In the genomic region with DNA sequence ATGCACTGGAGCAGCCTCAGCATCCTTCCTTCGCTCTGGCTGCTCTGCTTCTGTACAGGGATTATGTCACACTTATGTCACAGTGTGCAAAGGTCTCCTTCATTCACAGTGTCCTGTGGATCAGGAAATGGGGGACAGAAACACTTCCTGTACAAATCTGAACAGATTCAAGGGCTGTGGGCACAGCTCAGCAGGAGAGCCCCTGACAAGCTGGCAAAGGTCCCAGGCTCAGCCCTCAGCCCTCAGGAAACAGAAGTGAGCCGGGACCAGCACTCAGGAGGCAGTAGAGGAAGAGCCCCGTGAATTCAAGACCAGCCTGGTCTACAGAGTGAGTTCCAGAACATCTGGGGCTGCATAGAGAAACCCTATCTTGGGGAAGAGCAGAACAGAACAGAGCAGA, we compare ENCODE assay signal across 8 mouse cellular contexts. TPM values are rescaled to one million over a fixed set of nuclear protein-coding genes. Genes with fewer than 3 reads are reported as not detected.
DNase-seq lines count a peak whose midpoint lies in the region; ATAC-seq and TF ChIP-seq lines count a peak whose summit lies in the region.

No protein-coding gene starts in this region.

- DNase-seq in heart, adult 8-10 months (ENCODE audit: low spot score): no peak
- DNase-seq in testis, postnatal 10 days (ENCODE audit: low spot score): no peak
- DNase-seq in neural tube, embryonic 10.5 days (ENCODE audit: extremely low spot score, low spot score): no peak
- no peak for DNase-seq in ovary, adult 18-20 months (ENCODE audit: low spot score)
- DNase-seq in thymus, postnatal 25 days: no peak

- H3K9me3 ChIP-seq in heart, embryonic 12.5 days (replicated peaks): no peaks in the 10 kb centered on the region
- H3K9me3 ChIP-seq in kidney, embryonic 15.5 days (replicated peaks): no peaks in the 10 kb centered on the region

- no peak overlapping the region for H3K9ac ChIP-seq in heart, embryonic 12.5 days
- H3K9ac ChIP-seq in kidney, embryonic 15.5 days: no peak overlapping the region

- ATAC-seq in heart, embryonic 12.5 days (ENCODE audit: insufficient number of reproducible peaks, low FRiP score): peak; percentile 74
- peak; percentile 52; the same call in 1 of the 2 replicates for ATAC-seq in kidney, embryonic 15.5 days (replicated peaks; ENCODE audit: low FRiP score)

- H3K36me3 ChIP-seq in heart, embryonic 12.5 days: no peaks in the 10 kb centered on the region
- no peaks in the 10 kb centered on the region for H3K36me3 ChIP-seq in testis, adult 2 months (ENCODE audit: control insufficient read depth, insufficient read depth, low read length)
- no peaks in the 10 kb centered on the region for H3K36me3 ChIP-seq in kidney, embryonic 15.5 days

- H3K27me3 ChIP-seq in heart, embryonic 12.5 days (replicated peaks): no peaks in the 10 kb centered on the region
- no peaks in the 10 kb centered on the region for H3K27me3 ChIP-seq in testis, adult 2 months (ENCODE audit: control insufficient read depth, insufficient read depth, low read length)
- no peaks in the 10 kb centered on the region for H3K27me3 ChIP-seq in kidney, embryonic 15.5 days

- H3K27ac ChIP-seq in heart, embryonic 12.5 days (ENCODE audit: poor library complexity, severe bottlenecking): 0 out of 2 replicates have a peak overlapping the region, but pooled peaks have one; percentile 49
- peak overlapping the region; percentile 77 for H3K27ac ChIP-seq in testis, adult 2 months (ENCODE audit: control insufficient read depth, insufficient read depth, low read depth, low read length)
- peak overlapping the region; percentile 37; the same call in 1 of the 2 replicates for H3K27ac ChIP-seq in kidney, embryonic 15.5 days

- WGBS in heart, embryonic 12.5 days: 20% methylated on average over 3 of the region's 3 CpGs
- 28% methylated on average over 3 of the region's 3 CpGs for WGBS in kidney, embryonic 15.5 days

- no peak overlapping the region for H3K4me3 ChIP-seq in heart, embryonic 12.5 days
- peak overlapping the region; percentile 39 for H3K4me3 ChIP-seq in testis, adult 2 months (ENCODE audit: control insufficient read depth, low read depth, low read length)
- no peak overlapping the region for H3K4me3 ChIP-seq in kidney, embryonic 15.5 days (replicated peaks)

- TF ChIP-seq POLR2A in testis, adult 2 months (IDR thresholded peaks at IDR 0.05; ENCODE audit: control insufficient read depth, low read depth, low read length): no peak

- no peak overlapping the region for H3K4me2 ChIP-seq in heart, embryonic 12.5 days
- H3K4me2 ChIP-seq in kidney, embryonic 15.5 days: no peak overlapping the region

- TF ChIP-seq CTCF in testis, adult 2 months (IDR thresholded peaks at IDR 0.05; ENCODE audit: control insufficient read depth, insufficient read depth, insufficient replicate concordance, low read depth, low read length): no peak

- H3K4me1 ChIP-seq in heart, embryonic 12.5 days (replicated peaks): peaks cover 21% of the 10 kb centered on the region
- peaks cover 3% of the 10 kb centered on the region for H3K4me1 ChIP-seq in testis, adult 2 months (ENCODE audit: control insufficient read depth, insufficient read depth, low read length)
- H3K4me1 ChIP-seq in kidney, embryonic 15.5 days: no peaks in the 10 kb centered on the region

RNA-seq across cellular contexts. Expression of a gene that starts 23.4 kb away (rescaled TPM):
- polyA plus RNA-seq in heart, embryonic 12.5 days (2016; fragmentation: Nextera tagmentation; extraction: Ambion mirVana): 17.1 and 19.9 TPM in 2 replicates
- 1 to 10 TPM; 5.4 to 8.3 (median 7.5) TPM for total RNA-seq in heart, adult 8-10 months (2022)
- 1.1 and 1.7 TPM in 2 replicates for polyA plus RNA-seq in testis, adult 2 months (2012; rRNA removed)
- 29.0 and 30.3 TPM in 2 replicates for polyA plus RNA-seq in kidney, embryonic 15.5 days (2015; fragmentation: Nextera tagmentation; extraction: Ambion mirVana)

RNA-seq across cellular contexts. Expression of a gene that starts 37.2 kb away (rescaled TPM):
- polyA plus RNA-seq in heart, embryonic 12.5 days (2016; fragmentation: Nextera tagmentation; extraction: Ambion mirVana): 28.1 and 31.6 TPM in 2 replicates
- 10 to 100 TPM; 40.3 to 74.6 (median 52.7) TPM for total RNA-seq in heart, adult 8-10 months (2022)
- polyA plus RNA-seq in testis, adult 2 months (2012; rRNA removed): 10.6 and 13.5 TPM in 2 replicates
- 12.6 and 14.0 TPM in 2 replicates for polyA plus RNA-seq in kidney, embryonic 15.5 days (2015; fragmentation: Nextera tagmentation; extraction: Ambion mirVana)

RNA-seq across cellular contexts. Expression of a gene that starts 41.8 kb away (rescaled TPM):
- 112 and 113 TPM in 2 replicates for polyA plus RNA-seq in heart, embryonic 12.5 days (2016; fragmentation: Nextera tagmentation; extraction: Ambion mirVana)
- 10 to 100 TPM; 42.0 to 48.4 (median 43.4) TPM for total RNA-seq in heart, adult 8-10 months (2022)
- 405 and 422 TPM in 2 replicates for polyA plus RNA-seq in testis, adult 2 months (2012; rRNA removed)
- polyA plus RNA-seq in kidney, embryonic 15.5 days (2015; fragmentation: Nextera tagmentation; extraction: Ambion mirVana): 123 and 138 TPM in 2 replicates
